Mouse (Mus musculus): Measurements from ENCODE around the gene Klc3. TPM values are rescaled to one million over a fixed set of nuclear protein-coding genes. Genes with fewer than 3 reads are reported as not detected.

Gene Klc3
- total and polyA plus RNA-seq, 3 experiments, result 0.42 to 3.6 TPM; not detected in 1

GRCm38 (mm10) chr7:19373367-19373766 lies 30.5 kb downstream of the Klc3 start:
- DNase-seq (ENCODE audit: low read depth, low spot score), result no peak

GRCm38 (mm10) chr7:19369823-19370425 lies 34.0 kb downstream of the Klc3 start:
- no peaks in the 10 kb centered on the region for H3K27me3 ChIP-seq (ENCODE audit: control insufficient read depth in 1 of 2, insufficient read depth in 2 of 2, low read length in 2 of 2)
- H3K36me3 ChIP-seq (ENCODE audit: control insufficient read depth in 1 of 2, insufficient read depth in 2 of 2, low read length in 2 of 2), result no peaks in the 10 kb centered on the region
- no peak for DNase-seq (ENCODE audit: low read depth, low spot score)
- H3K9me3 ChIP-seq (replicated peaks; ENCODE audit: insufficient read depth, low read length), result no peaks in the 10 kb centered on the region
- H3K4me3 ChIP-seq (ENCODE audit: control insufficient read depth in 1 of 2, insufficient read depth in 1 of 2, low read depth in 2 of 2, low read length in 2 of 2), result no peak overlapping the region
- H3K9ac ChIP-seq (ENCODE audit: control insufficient read depth, low read depth, low read length, poor library complexity, severe bottlenecking), result no peak overlapping the region
- TF ChIP-seq CTCF (IDR thresholded peaks at IDR 0.05 in 2 of 3, conservative IDR thresholded peaks at IDR 0.05 in 1 of 3; ENCODE audit: control insufficient read depth in 1 of 3, insufficient read depth in 1 of 3, low read depth in 2 of 3, low read length in 3 of 3, poor library complexity in 1 of 3, severe bottlenecking in 1 of 3) (peak in 2 of 3 experiments; percentile 4 to 32; a peak in 3 of 6 replicates), RAD21 (IDR thresholded peaks at IDR 0.05; ENCODE audit: low read depth, low read length) (no peak)
- no peaks in the 10 kb centered on the region for H3K4me1 ChIP-seq (ENCODE audit: control insufficient read depth in 1 of 2, insufficient read depth in 2 of 2, low read length in 2 of 2)
- H3K79me2 ChIP-seq (ENCODE audit: control insufficient read depth, insufficient read depth, low read length, poor library complexity), result no peaks in the 10 kb centered on the region
- H3K27ac ChIP-seq (ENCODE audit: control insufficient read depth, low read depth, low read length), result no peak overlapping the region

More at GRCm38 (mm10) chr7:19373367-19373766, 30.5 kb downstream of the Klc3 start:
- Histone ChIP-seq H3K36me3 (ENCODE audit: control insufficient read depth in 1 of 2, insufficient read depth in 2 of 2, low read length in 2 of 2) (no peaks in the 10 kb centered on the region), H3K79me2 (ENCODE audit: control insufficient read depth, insufficient read depth, low read length, poor library complexity) (no peaks in the 10 kb centered on the region), H3K4me1 (ENCODE audit: control insufficient read depth in 1 of 2, insufficient read depth in 2 of 2, low read length in 2 of 2) (no peaks in the 10 kb centered on the region), H3K27ac (ENCODE audit: control insufficient read depth, low read depth, low read length) (no peak overlapping the region), H3K27me3 (ENCODE audit: control insufficient read depth in 1 of 2, insufficient read depth in 2 of 2, low read length in 2 of 2) (no peaks in the 10 kb centered on the region), H3K9me3 (replicated peaks; ENCODE audit: insufficient read depth, low read length) (no peaks in the 10 kb centered on the region), H3K9ac (ENCODE audit: control insufficient read depth, low read depth, low read length, poor library complexity, severe bottlenecking) (no peak overlapping the region), H3K4me3 (ENCODE audit: control insufficient read depth in 1 of 2, insufficient read depth in 1 of 2, low read depth in 2 of 2, low read length in 2 of 2) (no peak overlapping the region)
- TF ChIP-seq RAD21 (IDR thresholded peaks at IDR 0.05; ENCODE audit: low read depth, low read length) (no peak), MAZ (IDR thresholded peaks at IDR 0.05; ENCODE audit: low read depth, low read length) (no peak), MYC (IDR thresholded peaks at IDR 0.05; ENCODE audit: low read depth, low read length) (no peak), USF1 (IDR thresholded peaks at IDR 0.05; ENCODE audit: low read depth, low read length) (no peak), HCFC1 (IDR thresholded peaks at IDR 0.05; ENCODE audit: low read depth, low read length) (peak; percentile 68)

- no peak overlapping the region for H3K9ac ChIP-seq (ENCODE audit: control insufficient read depth, low read depth, low read length, poor library complexity, severe bottlenecking)
- no peak for DNase-seq (ENCODE audit: low read depth, low spot score)
Measured at GRCm38 (mm10) chr7:19368380-19368779, 35.5 kb downstream of the Klc3 start.

More at GRCm38 (mm10) chr7:19368380-19368779, 35.5 kb downstream of the Klc3 start:
- no peaks in the 10 kb centered on the region for H3K9me3 ChIP-seq (replicated peaks; ENCODE audit: insufficient read depth, low read length)
- H3K27me3 ChIP-seq (ENCODE audit: control insufficient read depth in 1 of 2, insufficient read depth in 2 of 2, low read length in 2 of 2), result no peaks in the 10 kb centered on the region
- no peak overlapping the region for H3K27ac ChIP-seq (ENCODE audit: control insufficient read depth, low read depth, low read length)
- TF ChIP-seq ZKSCAN1 (IDR thresholded peaks at IDR 0.05; ENCODE audit: low read depth, low read length) (no peak), SMC3 (IDR thresholded peaks at IDR 0.05; ENCODE audit: low read depth, low read length) (no peak), CTCF (IDR thresholded peaks at IDR 0.05 in 2 of 3, conservative IDR thresholded peaks at IDR 0.05 in 1 of 3; ENCODE audit: control insufficient read depth in 1 of 3, insufficient read depth in 1 of 3, low read depth in 2 of 3, low read length in 3 of 3, poor library complexity in 1 of 3, severe bottlenecking in 1 of 3) (no peak), JUND (IDR thresholded peaks at IDR 0.05; ENCODE audit: low read depth, low read length) (no peak), UBTF (IDR thresholded peaks at IDR 0.05; ENCODE audit: borderline replicate concordance, insufficient read depth, low read depth, low read length) (no peak), POLR2AphosphoS5 (IDR thresholded peaks at IDR 0.05; ENCODE audit: borderline replicate concordance, low read depth, low read length) (no peak), ZMIZ1 (IDR thresholded peaks at IDR 0.05; ENCODE audit: low read depth, low read length) (no peak), POLR2A (IDR thresholded peaks at IDR 0.05; ENCODE audit: control insufficient read depth in 1 of 2, insufficient read depth in 1 of 2, low read depth in 1 of 2, low read length in 2 of 2, poor library complexity in 1 of 2) (no peak), ZC3H11A (IDR thresholded peaks at IDR 0.05; ENCODE audit: low read depth, low read length) (no peak), RCOR1 (IDR thresholded peaks at IDR 0.05; ENCODE audit: low read depth, low read length) (no peak), SIN3A (IDR thresholded peaks at IDR 0.05; ENCODE audit: low read length) (no peak), RAD21 (IDR thresholded peaks at IDR 0.05; ENCODE audit: low read depth, low read length) (no peak), ELF1 (IDR thresholded peaks at IDR 0.05; ENCODE audit: low read depth, low read length) (no peak), GABPA (IDR thresholded peaks at IDR 0.05; ENCODE audit: low read depth, low read length) (no peak), NRF1 (IDR thresholded peaks at IDR 0.05; ENCODE audit: insufficient read depth, low read depth, low read length, poor library complexity, severe bottlenecking) (no peak), TBP (IDR thresholded peaks at IDR 0.05; ENCODE audit: low read depth, low read length) (no peak), TCF12 (IDR thresholded peaks at IDR 0.05; ENCODE audit: low read depth, low read length) (no peak), USF2 (IDR thresholded peaks at IDR 0.05; ENCODE audit: borderline replicate concordance in 1 of 2, insufficient read depth in 1 of 2, low read depth in 1 of 2, low read length in 2 of 2) (no peak), POLR2AphosphoS2 (IDR thresholded peaks at IDR 0.05; ENCODE audit: low read length) (no peak)
- H3K79me2 ChIP-seq (ENCODE audit: control insufficient read depth, insufficient read depth, low read length, poor library complexity), result no peaks in the 10 kb centered on the region
- no peak overlapping the region for H3K4me3 ChIP-seq (ENCODE audit: control insufficient read depth in 1 of 2, insufficient read depth in 1 of 2, low read depth in 2 of 2, low read length in 2 of 2)
- no peaks in the 10 kb centered on the region for H3K36me3 ChIP-seq (ENCODE audit: control insufficient read depth in 1 of 2, insufficient read depth in 2 of 2, low read length in 2 of 2)
- no peaks in the 10 kb centered on the region for H3K4me1 ChIP-seq (ENCODE audit: control insufficient read depth in 1 of 2, insufficient read depth in 2 of 2, low read length in 2 of 2)

All from MEL (cell line).